Mouse (Mus musculus) small intestine, adult 2 months (tissue): ENCODE results near the gene 4833427G06Rik. TPM values are rescaled to one million over a fixed set of nuclear protein-coding genes. Genes with fewer than 3 reads are reported as not detected.
"Not testable (repeated sequence)": the region's sequence is repeated elsewhere in the genome, so short reads cannot be mapped to it uniquely, and the experiment has no call there.

Experiments used
- H3K27ac ChIP-seq: fragments of 200-500 bp; 2 replicates; pipeline ENCODE4 v1.5.1; 2012; ENCODE audit warnings: low read depth, low read length, control low read depth, inconsistent platforms; ENCODE audit not compliant: insufficient read depth
- H3K27me3 ChIP-seq: fragments of 200-500 bp; 2 replicates; pipeline ENCODE4 v1.6.1; 2012; ENCODE audit warnings: mild to moderate bottlenecking, moderate library complexity, low read length, inconsistent platforms; ENCODE audit not compliant: control insufficient read depth, insufficient read depth
- H3K36me3 ChIP-seq: fragments of 200-500 bp; 2 replicates; pipeline ENCODE4 v1.6.1; 2012; ENCODE audit warnings: mild to moderate bottlenecking, low read length, control low read depth, inconsistent platforms; ENCODE audit not compliant: control insufficient read depth, insufficient read depth
- H3K4me1 ChIP-seq: fragments of 200-500 bp; 2 replicates; pipeline ENCODE4 v1.6.1; 2012; ENCODE audit warnings: low read length, inconsistent platforms, mixed read lengths; ENCODE audit not compliant: control insufficient read depth, insufficient read depth, insufficient read length
- H3K4me3 ChIP-seq: fragments of 200-500 bp; 2 replicates; pipeline ENCODE4 v1.5.1; 2012; ENCODE audit warnings: low read depth, mild to moderate bottlenecking, control low read depth, inconsistent platforms, low read length, moderate library complexity
- CTCF ChIP-seq: fragments of 200-500 bp; IDR thresholded peaks from 2 replicates; pipeline ENCODE4 v1.5.1; 2012; ENCODE audit warnings: low read depth, mild to moderate bottlenecking, control low read depth, inconsistent platforms, low read length, moderate library complexity, mixed read lengths; ENCODE audit not compliant: insufficient replicate concordance, insufficient read length; ENCODE audit errors: extremely low read depth
- POLR2A ChIP-seq: fragments of 200-500 bp; IDR thresholded peaks from 2 replicates; pipeline ENCODE4 v1.6.1; 2012; ENCODE audit warnings: low read depth, mild to moderate bottlenecking, control low read depth, inconsistent platforms, low read length, moderate library complexity
- WGBS: fragments of 180-500 bp; shearing (Covaris S2); methylation state at CpG from one replicate; pipeline ENCODE4 v1.1.7; 2018; 5-methylcytosine and 5-hydroxymethylcytosine counted together
- polyA plus RNA-seq: library from polyadenylated mRNA; depleted of rRNA; stranded (reverse); fragments of >200 nt; gene quantifications from 2 replicates; pipeline ENCODE4 v1.2.3, GENCODE M21; 2012; rRNA removed

Gene 4833427G06Rik
- polyA plus RNA-seq = not detected in 2 replicates

- Histone ChIP-seq H3K36me3 (no peaks in the 10 kb centered on the region), H3K4me1 (peaks cover 3% of the 10 kb centered on the region; the same call in 1 of the 2 replicates), H3K4me3 (no peak within 1 kb of the TSS), H3K27ac (no peak within 1 kb of the TSS), H3K27me3 (peaks cover 24% of the 10 kb centered on the region)
- 15% methylated on average over 27 of the region's 27 CpGs for WGBS
- TF ChIP-seq POLR2A (no peak), CTCF (no peak)
These were observed at the start of gene 4833427G06Rik for GRCm38 (mm10) chr9:51101756-51102425. TSS of gene 4833427G06Rik (minus strand) at chr9:51102078.

GRCm38 (mm10) chr9:51147294-51147693, 45.4 kb upstream of the 4833427G06Rik start:
- H3K27me3 ChIP-seq = no peaks in the 10 kb centered on the region
- H3K4me3 ChIP-seq = no peak overlapping the region
- no peaks in the 10 kb centered on the region for H3K4me1 ChIP-seq
- TF ChIP-seq POLR2A (no peak), CTCF (no peak)
- H3K27ac ChIP-seq = no peak overlapping the region
- H3K36me3 ChIP-seq = no peaks in the 10 kb centered on the region
- WGBS = 84% methylated on average over 5 of the region's 5 CpGs

- Histone ChIP-seq H3K27me3 (no peaks in the 10 kb centered on the region), H3K27ac (no peak overlapping the region), H3K4me1 (no peaks in the 10 kb centered on the region), H3K4me3 (no peak overlapping the region), H3K36me3 (no peaks in the 10 kb centered on the region)
- TF ChIP-seq POLR2A (no peak), CTCF (no peak)
- WGBS = 20% methylated on average over 4 of the region's 4 CpGs
These were observed 44.6 kb upstream of the 4833427G06Rik start for GRCm38 (mm10) chr9:51146496-51146895.

- Histone ChIP-seq H3K4me3 (no peak overlapping the region), H3K27me3 (no peaks in the 10 kb centered on the region), H3K4me1 (no peaks in the 10 kb centered on the region), H3K27ac (no peak overlapping the region), H3K36me3 (no peaks in the 10 kb centered on the region)
- TF ChIP-seq CTCF (no peak), POLR2A (no peak)
- 73% methylated on average over 6 of the region's 6 CpGs for WGBS
These were observed 42.3 kb upstream of the 4833427G06Rik start for GRCm38 (mm10) chr9:51144218-51144617.

GRCm38 (mm10) chr9:51143437-51143836, 41.6 kb upstream of the 4833427G06Rik start:
- Histone ChIP-seq H3K4me1 (no peaks in the 10 kb centered on the region), H3K36me3 (no peaks in the 10 kb centered on the region), H3K27ac (no peak overlapping the region), H3K27me3 (no peaks in the 10 kb centered on the region), H3K4me3 (no peak overlapping the region)
- TF ChIP-seq CTCF (no peak), POLR2A (no peak)
- WGBS = 83% methylated on average over 1 of the region's 1 CpGs

- Histone ChIP-seq H3K4me3 (no peak overlapping the region), H3K4me1 (no peaks in the 10 kb centered on the region), H3K36me3 (no peaks in the 10 kb centered on the region), H3K27me3 (no peaks in the 10 kb centered on the region), H3K27ac (no peak overlapping the region)
- WGBS = 79% methylated on average over 3 of the region's 3 CpGs
- TF ChIP-seq POLR2A (no peak), CTCF (no peak)
These were observed 38.8 kb upstream of the 4833427G06Rik start for GRCm38 (mm10) chr9:51140711-51141110.

- H3K4me1 ChIP-seq, H3K36me3 ChIP-seq, H3K4me3 ChIP-seq, H3K27me3 ChIP-seq, H3K27ac ChIP-seq: not testable (repeated sequence)
- 63% methylated on average over 1 of the region's 1 CpGs for WGBS
These were observed 37.5 kb upstream of the 4833427G06Rik start for GRCm38 (mm10) chr9:51139401-51139800.

- no peaks in the 10 kb centered on the region for H3K36me3 ChIP-seq
- no peaks in the 10 kb centered on the region for H3K27me3 ChIP-seq
- H3K4me3 ChIP-seq = no peak overlapping the region
- no peaks in the 10 kb centered on the region for H3K4me1 ChIP-seq
- WGBS = 80% methylated on average over 1 of the region's 1 CpGs
- H3K27ac ChIP-seq = no peak overlapping the region
- no peak for TF ChIP-seq POLR2A
- no peak for TF ChIP-seq CTCF
These were observed 36.4 kb upstream of the 4833427G06Rik start for GRCm38 (mm10) chr9:51138301-51138700.
